Mouse (Mus musculus) thymus, adult 2 months (tissue): ENCODE results near the gene Dennd4a. TPM values are rescaled to one million over a fixed set of nuclear protein-coding genes. Genes with fewer than 3 reads are reported as not detected.
A peak's percentile ranks its signal among the peaks of the same experiment; 100 is the strongest.

Experiments used
- DNase-seq: peaks from one replicate; pipeline ENCODE4 v3.0.0; 2021
- H3K27ac ChIP-seq: fragments of 200-500 bp; 2 replicates; pipeline ENCODE4 v1.5.1; 2012; ENCODE audit warnings: low read length, control low read depth; ENCODE audit not compliant: control insufficient read depth, insufficient read depth
- H3K27me3 ChIP-seq: fragments of 200-500 bp; 2 replicates; pipeline ENCODE4 v1.6.1; 2012; ENCODE audit warnings: mild to moderate bottlenecking, low read length, moderate library complexity, mixed read lengths; ENCODE audit not compliant: control insufficient read depth, insufficient read depth
- H3K36me3 ChIP-seq: fragments of 200-500 bp; 2 replicates; pipeline ENCODE4 v1.6.1; 2012; ENCODE audit warnings: mild to moderate bottlenecking, low read length, moderate library complexity; ENCODE audit not compliant: control insufficient read depth, insufficient read depth
- H3K4me1 ChIP-seq: fragments of 200-500 bp; replicated peaks from 2 replicates; pipeline ENCODE4 v1.6.1; 2012; ENCODE audit warnings: low read length; ENCODE audit not compliant: control insufficient read depth, insufficient read depth
- H3K4me3 ChIP-seq: fragments of 200-500 bp; 2 replicates; pipeline ENCODE4 v1.5.1; 2012; ENCODE audit warnings: mild to moderate bottlenecking, low read length, control low read depth, moderate library complexity; ENCODE audit not compliant: control insufficient read depth, insufficient read depth
- CTCF ChIP-seq: fragments of 200-500 bp; IDR thresholded peaks from 2 replicates; pipeline ENCODE4 v1.5.1; 2012; ENCODE audit warnings: mild to moderate bottlenecking, control low read depth, low read length, moderate library complexity, borderline replicate concordance; ENCODE audit not compliant: control insufficient read depth, poor library complexity, insufficient read depth; ENCODE audit errors: extremely low read depth
- POLR2A ChIP-seq: fragments of 200-500 bp; IDR thresholded peaks from 2 replicates; pipeline ENCODE4 v1.6.1; 2012; ENCODE audit warnings: mild to moderate bottlenecking, low read length, control low read depth, moderate library complexity; ENCODE audit not compliant: control insufficient read depth, poor library complexity, insufficient read depth; ENCODE audit errors: extremely low read depth
- WGBS: fragments of 180-500 bp; shearing (Covaris S2); methylation state at CpG from one replicate; pipeline ENCODE4 v1.1.7; 2018; 5-methylcytosine and 5-hydroxymethylcytosine counted together
- polyA plus RNA-seq: library from polyadenylated mRNA; depleted of rRNA; stranded (reverse); fragments of >200 nt; gene quantifications from 2 replicates; pipeline ENCODE4 v1.2.3, GENCODE M21; 2012; rRNA removed

Dennd4a gene
- 10.9 and 12.3 TPM in 2 replicates for polyA plus RNA-seq

DNA sequence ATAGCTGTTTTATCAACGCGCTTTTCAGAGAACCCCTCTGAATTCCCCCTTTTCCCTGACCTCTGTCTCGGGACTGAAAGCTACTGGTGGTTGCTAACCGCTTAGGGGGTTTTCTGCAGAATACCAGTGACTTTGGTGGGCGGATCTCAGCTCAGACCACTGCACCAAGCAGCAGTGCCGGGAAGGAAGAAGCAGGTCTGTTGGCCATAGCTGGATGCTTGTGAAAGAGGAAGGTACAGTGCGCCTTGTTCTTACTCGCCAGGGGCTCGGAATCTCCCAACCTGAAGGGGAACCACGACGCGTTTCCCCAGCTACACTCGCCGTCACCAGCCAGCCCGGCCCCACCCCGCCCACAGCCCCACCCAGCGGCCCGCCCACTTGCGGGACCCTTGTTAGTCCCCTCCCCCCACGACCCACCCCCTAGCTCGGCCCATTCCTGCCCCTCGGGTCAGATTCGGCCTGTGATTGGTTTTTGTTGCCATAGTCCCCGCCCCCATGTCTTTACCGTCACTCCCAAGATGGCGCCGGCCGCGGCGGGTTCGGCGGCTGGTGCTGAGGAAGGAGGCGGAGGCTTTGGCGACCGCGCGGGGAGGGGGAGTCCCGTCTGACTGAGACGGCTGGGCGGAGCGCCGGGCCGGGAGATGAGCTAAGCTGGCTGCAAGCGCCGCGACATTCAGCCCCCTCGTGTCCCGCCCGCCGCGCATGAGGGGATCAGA is at the start of gene Dennd4a:
TSS of gene Dennd4a (plus strand) at position 519 of the 716 bp plus-strand sequence.
- TF ChIP-seq CTCF (peak; percentile 24; the same call in 1 of the 2 replicates), POLR2A (peak; percentile 68; the same call in 1 of the 2 replicates)
- H3K4me3 ChIP-seq, result peak within 1 kb of the TSS; percentile 63
- under 1% methylated on average over 51 of the region's 51 CpGs for WGBS
- H3K27me3 ChIP-seq, result no peaks in the 10 kb centered on the region
- peak within 1 kb of the TSS; percentile 57; the same call in 1 of the 2 replicates for H3K27ac ChIP-seq
- no peaks in the 10 kb centered on the region for H3K36me3 ChIP-seq
- no peaks in the 10 kb centered on the region for H3K4me1 ChIP-seq
- peak; percentile 99 for DNase-seq

GRCm38 (mm10) chr9:64764824-64765223 is 46.3 kb upstream of the Dennd4a start:
- no peaks in the 10 kb centered on the region for H3K4me1 ChIP-seq
- no peaks in the 10 kb centered on the region for H3K27me3 ChIP-seq
- H3K4me3 ChIP-seq, result no peak overlapping the region
- no peak for DNase-seq
- TF ChIP-seq CTCF, result no peak
- no peak for TF ChIP-seq POLR2A
- no peaks in the 10 kb centered on the region for H3K36me3 ChIP-seq
- 97% methylated on average over 2 of the region's 2 CpGs for WGBS
- H3K27ac ChIP-seq, result no peak overlapping the region

GRCm38 (mm10) chr9:64766136-64766535 is 45.0 kb upstream of the Dennd4a start:
- no peak overlapping the region for H3K27ac ChIP-seq
- DNase-seq, result no peak
- H3K4me1 ChIP-seq, result no peaks in the 10 kb centered on the region; the same call in 1 of the 2 replicates
- TF ChIP-seq POLR2A (no peak), CTCF (no peak)
- H3K27me3 ChIP-seq, result no peaks in the 10 kb centered on the region
- H3K4me3 ChIP-seq, result no peak overlapping the region
- no peaks in the 10 kb centered on the region for H3K36me3 ChIP-seq
- WGBS, result 97% methylated on average over 3 of the region's 3 CpGs

DNA sequence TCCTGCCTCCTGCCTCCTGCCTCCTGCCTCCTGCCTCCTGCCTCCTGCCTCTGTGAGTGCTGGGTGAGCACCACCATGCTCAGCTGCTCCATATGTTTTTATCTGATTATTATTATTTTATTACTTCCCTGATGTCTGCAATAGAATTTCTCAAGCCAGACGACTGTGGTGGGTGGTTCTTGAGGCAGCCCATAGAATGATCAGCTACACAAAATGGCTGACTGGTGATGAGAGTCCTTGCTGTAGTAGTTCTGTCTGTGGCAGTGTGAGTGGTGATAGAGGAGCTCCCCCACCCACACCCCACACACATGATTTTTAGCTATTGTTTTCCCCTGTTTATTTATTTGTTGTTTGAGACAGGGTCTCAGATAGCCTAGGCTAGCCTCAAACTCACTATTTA is 43.3 kb upstream of the Dennd4a start:
- H3K27me3 ChIP-seq, result no peaks in the 10 kb centered on the region
- no peaks in the 10 kb centered on the region for H3K36me3 ChIP-seq
- H3K27ac ChIP-seq, result no peak overlapping the region
- TF ChIP-seq CTCF (no peak), POLR2A (no peak)
- no peak for DNase-seq
- 65% methylated on average over 1 of the region's 1 CpGs for WGBS
- H3K4me3 ChIP-seq, result no peak overlapping the region
- no peaks in the 10 kb centered on the region; the same call in 1 of the 2 replicates for H3K4me1 ChIP-seq

DNA sequence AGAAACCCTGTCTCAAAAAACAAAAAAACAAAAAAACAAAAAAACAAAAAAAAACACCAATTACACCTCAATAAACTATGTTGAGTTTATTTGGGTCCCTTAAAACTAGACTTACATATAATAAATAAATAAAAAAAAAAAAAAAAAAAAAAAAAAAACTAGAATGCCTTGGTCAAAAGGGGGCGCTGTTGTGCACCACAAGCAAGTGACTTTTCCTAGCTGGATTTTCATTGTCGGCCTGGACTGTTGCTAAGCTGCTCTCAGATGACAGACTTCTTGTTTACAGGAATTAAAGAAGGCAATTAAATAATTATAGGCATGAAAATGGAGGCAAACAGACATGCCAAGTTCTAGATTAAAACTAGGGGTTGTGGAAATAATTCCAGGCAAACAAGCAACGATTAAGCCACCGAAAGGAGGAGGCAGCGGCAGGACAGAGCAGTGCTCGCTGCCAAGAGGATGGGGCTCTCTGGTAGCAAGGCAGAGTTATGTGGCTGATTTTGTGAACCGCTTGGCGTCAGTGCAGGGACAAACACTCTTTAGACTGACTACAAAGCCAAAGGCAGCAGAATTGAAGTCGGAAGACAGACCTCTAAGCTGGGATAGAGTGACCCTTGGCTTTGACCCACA is 42.0 kb upstream of the Dennd4a start:
- no peaks in the 10 kb centered on the region for H3K27me3 ChIP-seq
- no peak overlapping the region for H3K4me3 ChIP-seq
- H3K4me1 ChIP-seq, result no peaks in the 10 kb centered on the region; the same call in 1 of the 2 replicates
- peak; percentile 30 for DNase-seq
- 77% methylated on average over 9 of the region's 9 CpGs for WGBS
- H3K36me3 ChIP-seq, result no peaks in the 10 kb centered on the region
- TF ChIP-seq POLR2A, result no peak
- TF ChIP-seq CTCF, result no peak
- no peak overlapping the region for H3K27ac ChIP-seq

DNA sequence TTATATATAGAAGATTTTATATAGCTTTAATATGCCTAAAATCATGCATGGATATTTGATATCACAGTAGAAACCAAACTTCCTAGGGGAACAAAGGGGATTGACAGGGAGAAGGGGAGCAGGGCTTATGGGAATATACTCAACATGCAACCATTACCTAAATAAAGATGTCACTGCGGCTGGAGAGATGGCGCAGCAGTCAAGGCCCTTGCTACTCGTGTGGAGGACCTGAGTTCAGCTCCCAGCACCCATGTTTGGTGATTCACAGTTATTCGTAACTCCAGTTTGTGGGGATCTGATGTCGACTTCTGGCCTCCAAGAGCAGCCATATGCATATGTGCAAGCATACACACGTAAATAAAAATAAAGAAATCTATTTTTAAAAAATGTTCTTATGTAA is 41.2 kb upstream of the Dennd4a start:
- no peak for DNase-seq
- no peak for TF ChIP-seq CTCF
- no peak for TF ChIP-seq POLR2A
- Histone ChIP-seq H3K36me3 (no peaks in the 10 kb centered on the region), H3K27ac (no peak overlapping the region), H3K4me1 (no peaks in the 10 kb centered on the region; the same call in 1 of the 2 replicates), H3K27me3 (no peaks in the 10 kb centered on the region), H3K4me3 (no peak overlapping the region)
- WGBS, result 95% methylated on average over 6 of the region's 6 CpGs
